Mouse (Mus musculus): ENCODE measurements at regions not wholly inside any gene's neighbourhood (a gene's known extent, or its start where the extent isn't known, plus 50 kb on each side); places are given as distances from the start of the nearest gene placed in this dataset.

GRCm38 (mm10) chr5:39418795-39419194, 336.5 kb downstream of the Hs3st1 start:
- no peaks in the 10 kb centered on the region for H3K36me3 ChIP-seq (ENCODE audit: control insufficient read depth, insufficient read depth, low read length)
- H3K27ac ChIP-seq (replicated peaks; ENCODE audit: low read depth, low read length), result no peak overlapping the region
- H3K9ac ChIP-seq (ENCODE audit: low read depth, low read length, severe bottlenecking), result no peak overlapping the region
- WGBS, result 91% methylated on average over 1 of the region's 1 CpGs
- peaks cover 11% of the 10 kb centered on the region for H3K4me1 ChIP-seq (ENCODE audit: control insufficient read depth, insufficient read depth, low read length)
- H3K4me3 ChIP-seq (replicated peaks; ENCODE audit: low read length), result no peak overlapping the region
- H3K27me3 ChIP-seq (ENCODE audit: control insufficient read depth, insufficient read depth, low read length), result no peaks in the 10 kb centered on the region
- TF ChIP-seq POLR2A (IDR thresholded peaks at IDR 0.05; ENCODE audit: borderline replicate concordance, extremely low read depth, insufficient read depth, insufficient read length), result no peak
- no peak overlapping the region for H3K4me2 ChIP-seq (replicated peaks; ENCODE audit: low read depth, low read length, severe bottlenecking)
- no peaks in the 10 kb centered on the region for H3K9me3 ChIP-seq (ENCODE audit: control insufficient read depth, low read length)
- DNase-seq (ENCODE audit: low spot score), result peak; percentile 25
- ATAC-seq (ENCODE audit: low FRiP score, low read depth), result no peak

- TF ChIP-seq POLR2A (IDR thresholded peaks at IDR 0.05; ENCODE audit: borderline replicate concordance, extremely low read depth, insufficient read depth, insufficient read length), result no peak
- Histone ChIP-seq H3K36me3 (ENCODE audit: control insufficient read depth, insufficient read depth, low read length) (no peaks in the 10 kb centered on the region), H3K9ac (ENCODE audit: low read depth, low read length, severe bottlenecking) (no peak overlapping the region), H3K9me3 (ENCODE audit: control insufficient read depth, low read length) (no peaks in the 10 kb centered on the region), H3K4me3 (replicated peaks; ENCODE audit: low read length) (no peak overlapping the region), H3K4me2 (replicated peaks; ENCODE audit: low read depth, low read length, severe bottlenecking) (no peak overlapping the region), H3K27me3 (ENCODE audit: control insufficient read depth, insufficient read depth, low read length) (no peaks in the 10 kb centered on the region), H3K27ac (replicated peaks; ENCODE audit: low read depth, low read length) (no peak overlapping the region), H3K4me1 (ENCODE audit: control insufficient read depth, insufficient read depth, low read length) (peaks cover 11% of the 10 kb centered on the region)
- no peak for ATAC-seq (ENCODE audit: low FRiP score, low read depth)
- WGBS, result 51% methylated on average over 3 of the region's 3 CpGs
- DNase-seq (ENCODE audit: low spot score), result no peak
Observed at GRCm38 (mm10) chr5:39417845-39418154, 337.5 kb downstream of the Hs3st1 start.

GRCm38 (mm10) chr5:39417121-39417844, 338.0 kb downstream of the Hs3st1 start:
- peak; percentile 86 for DNase-seq (ENCODE audit: low spot score)
- Histone ChIP-seq H3K9me3 (ENCODE audit: control insufficient read depth, low read length) (no peaks in the 10 kb centered on the region), H3K4me2 (replicated peaks; ENCODE audit: low read depth, low read length, severe bottlenecking) (no peak overlapping the region), H3K27ac (replicated peaks; ENCODE audit: low read depth, low read length) (no peak overlapping the region), H3K9ac (ENCODE audit: low read depth, low read length, severe bottlenecking) (no peak overlapping the region), H3K27me3 (ENCODE audit: control insufficient read depth, insufficient read depth, low read length) (no peaks in the 10 kb centered on the region), H3K4me1 (ENCODE audit: control insufficient read depth, insufficient read depth, low read length) (peaks cover 11% of the 10 kb centered on the region), H3K36me3 (ENCODE audit: control insufficient read depth, insufficient read depth, low read length) (no peaks in the 10 kb centered on the region), H3K4me3 (replicated peaks; ENCODE audit: low read length) (no peak overlapping the region)
- TF ChIP-seq POLR2A (IDR thresholded peaks at IDR 0.05; ENCODE audit: borderline replicate concordance, extremely low read depth, insufficient read depth, insufficient read length), result no peak
- WGBS, result 52% methylated on average over 11 of the region's 11 CpGs
- peak; percentile 87 for ATAC-seq (ENCODE audit: low FRiP score, low read depth)

GRCm38 (mm10) chr5:39416597-39417023, 338.7 kb downstream of the Hs3st1 start:
- Histone ChIP-seq H3K4me2 (replicated peaks; ENCODE audit: low read depth, low read length, severe bottlenecking) (no peak overlapping the region), H3K9me3 (ENCODE audit: control insufficient read depth, low read length) (no peaks in the 10 kb centered on the region), H3K27me3 (ENCODE audit: control insufficient read depth, insufficient read depth, low read length) (no peaks in the 10 kb centered on the region), H3K27ac (replicated peaks; ENCODE audit: low read depth, low read length) (0 out of 2 replicates have a peak overlapping the region, but pooled peaks have one; percentile 21), H3K4me3 (replicated peaks; ENCODE audit: low read length) (no peak overlapping the region), H3K36me3 (ENCODE audit: control insufficient read depth, insufficient read depth, low read length) (no peaks in the 10 kb centered on the region), H3K9ac (ENCODE audit: low read depth, low read length, severe bottlenecking) (no peak overlapping the region), H3K4me1 (ENCODE audit: control insufficient read depth, insufficient read depth, low read length) (peaks cover 11% of the 10 kb centered on the region)
- no peak for TF ChIP-seq POLR2A (IDR thresholded peaks at IDR 0.05; ENCODE audit: borderline replicate concordance, extremely low read depth, insufficient read depth, insufficient read length)
- peak; percentile 72 for DNase-seq (ENCODE audit: low spot score)
- peak; percentile 85 for ATAC-seq (ENCODE audit: low FRiP score, low read depth)
- 7% methylated on average over 2 of the region's 2 CpGs for WGBS

- no peak for DNase-seq (ENCODE audit: low spot score)
- 61% methylated on average over 5 of the region's 5 CpGs for WGBS
- TF ChIP-seq POLR2A (IDR thresholded peaks at IDR 0.05; ENCODE audit: borderline replicate concordance, extremely low read depth, insufficient read depth, insufficient read length), result no peak
- Histone ChIP-seq H3K36me3 (ENCODE audit: control insufficient read depth, insufficient read depth, low read length) (no peaks in the 10 kb centered on the region), H3K4me2 (replicated peaks; ENCODE audit: low read depth, low read length, severe bottlenecking) (no peak overlapping the region), H3K9me3 (ENCODE audit: control insufficient read depth, low read length) (no peaks in the 10 kb centered on the region), H3K27me3 (ENCODE audit: control insufficient read depth, insufficient read depth, low read length) (no peaks in the 10 kb centered on the region), H3K4me1 (ENCODE audit: control insufficient read depth, insufficient read depth, low read length) (peaks cover 11% of the 10 kb centered on the region), H3K9ac (ENCODE audit: low read depth, low read length, severe bottlenecking) (no peak overlapping the region), H3K27ac (replicated peaks; ENCODE audit: low read depth, low read length) (no peak overlapping the region), H3K4me3 (replicated peaks; ENCODE audit: low read length) (no peak overlapping the region)
- no peak for ATAC-seq (ENCODE audit: low FRiP score, low read depth)
Observed at GRCm38 (mm10) chr5:39412756-39413155, 342.5 kb downstream of the Hs3st1 start.
